Mouse (Mus musculus) stomach, embryonic 14.5 days (tissue): ENCODE data around the gene Abhd18. TPM values are rescaled to one million over a fixed set of nuclear protein-coding genes. Genes with fewer than 3 reads are reported as not detected.
"Not testable (repeated sequence)": the region's sequence is repeated elsewhere in the genome, so short reads cannot be mapped to it uniquely, and the experiment has no call there.

Experiments
- ATAC-seq: fragments of 200-750 bp; cut with Nextera tagmentation; 2 replicates; pipeline ENCODE4 v1.8.0; 2017; ENCODE audit warnings: low read depth, moderate TSS enrichment; ENCODE audit not compliant: insufficient number of reproducible peaks, insufficient read depth, low FRiP score
- H3K27ac ChIP-seq: fragments of 300-500 bp; sonication (generic); 2 replicates; pipeline ENCODE4 v1.5.1; 2014; ENCODE audit warnings: mild to moderate bottlenecking, low read length, moderate library complexity, mixed read lengths
- H3K27me3 ChIP-seq: fragments of 300-500 bp; sonication (generic); 2 replicates; pipeline ENCODE4 v1.6.1; 2014; ENCODE audit warnings: low read length, control low read depth, mixed read lengths; ENCODE audit not compliant: control insufficient read depth, insufficient read depth
- H3K36me3 ChIP-seq: fragments of 300-500 bp; sonication (generic); 2 replicates; pipeline ENCODE4 v1.6.1; 2014; ENCODE audit warnings: mild to moderate bottlenecking, control low read depth, low read length, moderate library complexity, mixed read lengths; ENCODE audit not compliant: control insufficient read depth, insufficient read depth
- H3K4me1 ChIP-seq: fragments of 300-500 bp; sonication (generic); 2 replicates; pipeline ENCODE4 v1.6.1; 2014; ENCODE audit warnings: low read length, control low read depth, mixed read lengths; ENCODE audit not compliant: control insufficient read depth, insufficient read depth
- H3K4me2 ChIP-seq: fragments of 300-500 bp; sonication (generic); replicated peaks from 2 replicates; pipeline ENCODE4 v1.6.1; 2014; ENCODE audit warnings: low read depth, low read length, control low read depth
- H3K4me3 ChIP-seq: fragments of 300-500 bp; sonication (generic); 2 replicates; pipeline ENCODE4 v1.5.1; 2014; ENCODE audit warnings: low read depth, low read length, control low read depth
- H3K9ac ChIP-seq: fragments of 300-500 bp; sonication (generic); replicated peaks from 2 replicates; pipeline ENCODE4 v1.6.1; 2014; ENCODE audit warnings: low read depth, mild to moderate bottlenecking, control low read depth, low read length, moderate library complexity, mixed read lengths
- H3K9me3 ChIP-seq: fragments of 300-500 bp; sonication (generic); 2 replicates; pipeline ENCODE4 v1.6.1; 2016; ENCODE audit warnings: low read depth, low read length, control low read depth; ENCODE audit not compliant: control insufficient read depth
- WGBS: fragments of 180-500 bp; shearing (Covaris S2); extraction: QIAGEN DNeasy Blood & Tissue Kit; methylation state at CpG from one replicate; pipeline ENCODE4 v1.1.7; 2014; 5-methylcytosine and 5-hydroxymethylcytosine counted together
- polyA plus RNA-seq: library from polyadenylated mRNA; unstranded; fragments of >200 nt; fragmentation: Nextera tagmentation; extraction: Ambion mirVana; gene quantifications from 2 replicates; pipeline ENCODE4 v1.2.1, GENCODE M21; 2014

Gene Abhd18
- 9.9 and 11.6 TPM in 2 replicates for polyA plus RNA-seq

DNA sequence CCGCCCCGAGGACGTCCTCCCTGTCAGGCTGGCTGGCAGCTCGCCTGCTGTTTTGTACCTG, at the start of gene Abhd18:
TSS of gene Abhd18 (plus strand) at position 14 of the 61 bp plus-strand sequence.
- WGBS = 0% methylated on average over 1 of the region's 4 CpGs
- peak within 1 kb of the TSS; percentile 36; the same call in 1 of the 2 replicates for H3K9ac ChIP-seq
- peak within 1 kb of the TSS; percentile 38 for H3K4me3 ChIP-seq
- H3K36me3 ChIP-seq, ATAC-seq, H3K27me3 ChIP-seq, H3K9me3 ChIP-seq, H3K4me1 ChIP-seq: not testable (repeated sequence)
- peak within 1 kb of the TSS; percentile 67 for H3K27ac ChIP-seq
- peak within 1 kb of the TSS; percentile 53 for H3K4me2 ChIP-seq

- Histone ChIP-seq H3K36me3 (no peaks in the 10 kb centered on the region), H3K4me1 (peaks cover 8% of the 10 kb centered on the region; the same call in 1 of the 2 replicates), H3K27me3 (no peaks in the 10 kb centered on the region), H3K9me3 (no peaks in the 10 kb centered on the region), H3K9ac (no peak overlapping the region), H3K27ac (no peak overlapping the region), H3K4me2 (no peak overlapping the region), H3K4me3 (no peak overlapping the region)
- 67% methylated on average over 1 of the region's 1 CpGs for WGBS
- ATAC-seq = no peak
Observed at GRCm38 (mm10) chr3:40798054-40798453, 48.7 kb upstream of the Abhd18 start.

DNA sequence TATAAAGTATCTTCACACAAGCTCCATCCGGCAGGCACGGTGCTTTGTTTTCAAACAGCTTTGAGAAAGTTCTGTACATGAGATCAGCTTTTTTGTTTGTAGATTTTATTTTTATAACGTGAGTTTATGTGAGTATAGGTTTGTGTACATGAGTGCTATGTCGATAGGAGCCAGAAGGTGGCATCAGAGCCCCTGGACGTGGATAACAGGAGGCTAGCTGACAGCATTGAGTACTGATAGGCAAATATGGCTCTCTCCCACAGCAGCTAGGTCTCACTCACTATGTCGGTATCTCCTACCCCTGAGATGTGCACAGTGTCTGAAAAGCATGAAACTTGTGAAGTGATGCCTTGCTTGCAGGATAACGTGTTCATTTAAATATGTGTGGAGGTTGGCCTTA, 48.3 kb upstream of the Abhd18 start:
- H3K27ac ChIP-seq = no peak overlapping the region
- no peak overlapping the region for H3K9ac ChIP-seq
- WGBS = 38% methylated on average over 7 of the region's 7 CpGs
- H3K27me3 ChIP-seq = no peaks in the 10 kb centered on the region
- peaks cover 8% of the 10 kb centered on the region; the same call in 1 of the 2 replicates for H3K4me1 ChIP-seq
- H3K4me2 ChIP-seq = no peak overlapping the region
- ATAC-seq = no peak
- no peaks in the 10 kb centered on the region for H3K9me3 ChIP-seq
- no peaks in the 10 kb centered on the region for H3K36me3 ChIP-seq
- no peak overlapping the region for H3K4me3 ChIP-seq

GRCm38 (mm10) chr3:40799530-40800372, 47.0 kb upstream of the Abhd18 start, which contains the start of gene Plk4:
Gene Plk4 (plus strand): TSS chr3:40800019.
- H3K27me3 ChIP-seq = no peaks in the 10 kb centered on the region
- H3K4me1 ChIP-seq = peaks cover 8% of the 10 kb centered on the region; the same call in 1 of the 2 replicates
- peak within 1 kb of the TSS; percentile 78 for H3K9ac ChIP-seq
- ATAC-seq = peak; percentile 94
- H3K27ac ChIP-seq = peak within 1 kb of the TSS; percentile 80; the same call in 1 of the 2 replicates
- no peaks in the 10 kb centered on the region for H3K36me3 ChIP-seq
- 2% methylated on average over 66 of the region's 66 CpGs for WGBS
- H3K4me3 ChIP-seq = peak within 1 kb of the TSS; percentile 96
- H3K4me2 ChIP-seq = peak within 1 kb of the TSS; percentile 72
- H3K9me3 ChIP-seq = no peaks in the 10 kb centered on the region

GRCm38 (mm10) chr3:40800373-40800823, 46.4 kb upstream of the Abhd18 start:
- ATAC-seq = peak; percentile 71
- H3K4me1 ChIP-seq = peaks cover 8% of the 10 kb centered on the region; the same call in 1 of the 2 replicates
- peak overlapping the region; percentile 78 for H3K9ac ChIP-seq
- H3K9me3 ChIP-seq = no peaks in the 10 kb centered on the region
- peak overlapping the region; percentile 72 for H3K4me2 ChIP-seq
- H3K36me3 ChIP-seq = peaks cover 6% of the 10 kb centered on the region
- WGBS = under 1% methylated on average over 34 of the region's 37 CpGs
- H3K27ac ChIP-seq = peak overlapping the region; percentile 80; the same call in 1 of the 2 replicates
- peak overlapping the region; percentile 96 for H3K4me3 ChIP-seq
- H3K27me3 ChIP-seq = no peaks in the 10 kb centered on the region

- Histone ChIP-seq H3K27me3 (no peaks in the 10 kb centered on the region), H3K9ac (no peak overlapping the region), H3K4me2 (no peak overlapping the region), H3K4me1 (no peaks in the 10 kb centered on the region), H3K9me3 (no peaks in the 10 kb centered on the region), H3K36me3 (peaks cover 39% of the 10 kb centered on the region), H3K4me3 (no peak overlapping the region), H3K27ac (no peak overlapping the region)
- WGBS = 73% methylated on average over 2 of the region's 2 CpGs
- ATAC-seq = no peak
Observed at GRCm38 (mm10) chr3:40806871-40807270, 39.9 kb upstream of the Abhd18 start.

GRCm38 (mm10) chr3:40808686-40809085, 38.1 kb upstream of the Abhd18 start:
- Histone ChIP-seq H3K27ac (no peak overlapping the region), H3K9ac (no peak overlapping the region), H3K4me3 (no peak overlapping the region), H3K4me1 (no peaks in the 10 kb centered on the region), H3K36me3 (peaks cover 50% of the 10 kb centered on the region), H3K4me2 (no peak overlapping the region), H3K27me3 (no peaks in the 10 kb centered on the region), H3K9me3 (no peaks in the 10 kb centered on the region)
- 96% methylated on average over 10 of the region's 10 CpGs for WGBS
- ATAC-seq = no peak

- Histone ChIP-seq H3K4me3 (no peak overlapping the region), H3K9ac (no peak overlapping the region), H3K4me1 (no peaks in the 10 kb centered on the region), H3K9me3 (no peaks in the 10 kb centered on the region), H3K4me2 (no peak overlapping the region), H3K27me3 (no peaks in the 10 kb centered on the region), H3K27ac (no peak overlapping the region), H3K36me3 (peaks cover 56% of the 10 kb centered on the region)
- no peak for ATAC-seq
- 75% methylated on average over 2 of the region's 2 CpGs for WGBS
Observed at GRCm38 (mm10) chr3:40809894-40810293, 36.9 kb upstream of the Abhd18 start.

DNA sequence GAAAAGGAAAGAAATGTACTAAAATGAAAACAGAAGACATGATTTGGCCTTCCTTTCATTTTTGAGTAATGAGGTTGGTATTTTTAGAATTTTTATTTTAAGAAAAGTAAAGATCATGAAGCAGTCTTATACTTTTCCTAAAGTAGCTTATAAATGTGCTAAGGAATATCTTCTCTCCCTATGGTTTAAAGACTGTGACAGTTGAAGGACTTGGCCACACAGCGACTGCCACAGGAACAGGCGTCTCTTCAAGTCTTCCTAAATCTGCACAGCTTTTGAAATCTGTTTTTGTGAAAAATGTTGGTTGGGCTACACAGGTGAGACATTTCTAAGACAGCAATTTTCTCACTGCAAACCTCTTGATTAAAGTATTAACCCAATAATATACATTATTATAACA, 33.5 kb upstream of the Abhd18 start:
- Histone ChIP-seq H3K4me1 (no peaks in the 10 kb centered on the region), H3K4me2 (no peak overlapping the region), H3K36me3 (peaks cover 60% of the 10 kb centered on the region), H3K27ac (no peak overlapping the region), H3K27me3 (no peaks in the 10 kb centered on the region), H3K9me3 (no peaks in the 10 kb centered on the region), H3K4me3 (no peak overlapping the region), H3K9ac (no peak overlapping the region)
- WGBS = 95% methylated on average over 2 of the region's 2 CpGs
- no peak for ATAC-seq
